Mouse (Mus musculus) liver, embryonic 11.5 days (tissue): ENCODE measurements around the gene Col9a1. TPM values are rescaled to one million over a fixed set of nuclear protein-coding genes. Genes with fewer than 3 reads are reported as not detected.

ENCODE experiments used
- ATAC-seq: fragments of 200-750 bp; cut with Nextera tagmentation; replicated peaks from 2 replicates; pipeline ENCODE4 v1.8.0; 2017; ENCODE audit warnings: moderate number of reproducible peaks, mild to moderate bottlenecking, moderate TSS enrichment, moderate library complexity; ENCODE audit not compliant: low FRiP score
- DNase-seq: peaks from one replicate; pipeline ENCODE4 v3.0.0-alpha.2; 2017; ENCODE audit warnings: low spot score
- H3K27ac ChIP-seq: fragments of 300-500 bp; sonication (generic); 2 replicates; pipeline ENCODE4 v1.5.1; 2014; ENCODE audit warnings: mild to moderate bottlenecking, low read depth, low read length, control low read depth
- H3K27me3 ChIP-seq: fragments of 300-500 bp; sonication (generic); replicated peaks from 2 replicates; pipeline ENCODE4 v1.6.1; 2014; ENCODE audit warnings: low read length, mixed read lengths; ENCODE audit not compliant: control insufficient read depth, insufficient read depth
- H3K36me3 ChIP-seq: fragments of 300-500 bp; sonication (generic); 2 replicates; pipeline ENCODE4 v1.6.1; 2014; ENCODE audit warnings: mild to moderate bottlenecking, low read length, moderate library complexity, mixed read lengths; ENCODE audit not compliant: control insufficient read depth, insufficient read depth
- H3K4me1 ChIP-seq: fragments of 300-500 bp; sonication (generic); replicated peaks from 2 replicates; pipeline ENCODE4 v1.6.1; 2014; ENCODE audit warnings: low read length, mixed read lengths; ENCODE audit not compliant: control insufficient read depth, insufficient read depth
- H3K4me2 ChIP-seq: fragments of 300-500 bp; sonication (generic); 2 replicates; pipeline ENCODE4 v1.6.1; 2014; ENCODE audit warnings: mild to moderate bottlenecking, control low read depth, moderate library complexity
- H3K4me3 ChIP-seq: fragments of 300-500 bp; sonication (generic); 2 replicates; pipeline ENCODE4 v1.5.1; 2014; ENCODE audit warnings: low read depth, low read length, control low read depth
- H3K9ac ChIP-seq: fragments of 300-500 bp; sonication (generic); 2 replicates; pipeline ENCODE4 v1.6.1; 2014; ENCODE audit warnings: low read depth, low read length, control low read depth
- H3K9me3 ChIP-seq: fragments of 300-500 bp; sonication (generic); 2 replicates; pipeline ENCODE4 v1.6.1; 2016; ENCODE audit warnings: low read length, inconsistent platforms, mixed read lengths; ENCODE audit not compliant: control insufficient read depth
- WGBS: fragments of 180-500 bp; shearing (Covaris S2); extraction: QIAGEN DNeasy Blood & Tissue Kit; methylation state at CpG from one replicate; pipeline ENCODE4 v1.1.7; 2014; 5-methylcytosine and 5-hydroxymethylcytosine counted together
- polyA plus RNA-seq: library from polyadenylated mRNA; unstranded; fragments of >200 nt; fragmentation: Nextera tagmentation; extraction: Ambion mirVana; gene quantifications from 2 replicates; pipeline ENCODE4 v1.2.1, GENCODE M21; 2014

The Col9a1 gene
- polyA plus RNA-seq, result 2.8 and 3.2 TPM in 2 replicates

DNA sequence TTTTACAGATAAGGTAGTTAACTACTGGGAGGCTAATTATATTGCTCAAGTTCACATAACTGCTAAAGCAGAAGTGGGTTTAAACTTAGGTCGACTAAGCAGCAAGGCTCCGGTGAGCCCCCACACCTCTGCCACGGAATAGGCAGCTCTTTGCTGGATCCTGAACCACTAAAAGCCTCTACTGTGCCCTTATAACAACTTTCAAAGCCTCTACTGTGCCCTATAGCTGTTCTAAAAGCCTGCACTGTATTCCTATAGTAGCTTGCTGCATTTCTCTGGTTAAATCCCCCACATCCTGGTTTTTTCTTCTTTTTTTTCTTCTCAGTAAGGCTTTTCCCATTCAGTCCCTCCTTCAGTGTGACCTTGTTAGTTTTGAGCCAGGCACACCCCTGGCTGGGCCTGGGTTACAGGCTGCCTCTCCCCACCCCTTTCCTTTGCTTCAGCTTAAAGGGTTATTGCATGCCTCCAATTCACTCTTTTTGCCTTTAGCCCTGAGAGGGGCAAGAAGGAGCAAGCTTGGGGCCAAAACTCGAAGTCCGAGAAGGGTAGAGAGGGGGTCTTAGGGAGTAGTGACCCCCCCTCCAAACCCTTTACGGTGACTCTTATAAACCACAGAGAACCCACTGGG is at the start of gene Col9a1:
Col9a1 (plus strand) TSS at position 387 of the 628 bp plus-strand sequence.
- Histone ChIP-seq H3K9ac (no peak within 1 kb of the TSS), H3K27me3 (no peaks in the 10 kb centered on the region), H3K4me1 (no peaks in the 10 kb centered on the region), H3K4me2 (no peak within 1 kb of the TSS), H3K36me3 (no peaks in the 10 kb centered on the region), H3K4me3 (no peak within 1 kb of the TSS), H3K27ac (no peak within 1 kb of the TSS), H3K9me3 (no peaks in the 10 kb centered on the region)
- ATAC-seq, result no peak
- DNase-seq, result no peak
- WGBS, result 62% methylated on average over 6 of the region's 6 CpGs

DNA sequence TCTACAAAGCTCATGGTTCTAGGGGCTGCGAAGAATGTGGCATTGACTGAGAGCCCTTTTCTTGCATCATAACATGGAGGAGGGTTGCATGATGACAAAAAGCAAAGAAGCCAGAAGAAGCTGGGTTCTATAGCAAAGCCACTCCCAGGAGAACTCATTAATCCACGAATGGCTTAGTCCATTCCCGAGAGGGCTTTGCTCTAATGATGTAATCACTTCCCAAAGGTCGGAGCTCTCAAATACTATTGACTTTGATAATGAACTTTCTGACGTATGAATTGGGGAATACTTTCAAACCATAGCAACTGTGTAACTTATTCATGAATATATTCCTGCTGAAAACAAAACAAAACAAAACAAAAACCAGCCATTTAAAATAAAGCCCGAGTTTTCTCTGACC is 49.5 kb upstream of the Col9a1 start:
- WGBS, result 67% methylated on average over 6 of the region's 6 CpGs
- H3K27me3 ChIP-seq, result no peaks in the 10 kb centered on the region
- ATAC-seq (no peak), DNase-seq (no peak)
- H3K9me3 ChIP-seq, result no peaks in the 10 kb centered on the region
- no peak overlapping the region for H3K27ac ChIP-seq
- H3K4me3 ChIP-seq, result no peak overlapping the region
- no peaks in the 10 kb centered on the region for H3K4me1 ChIP-seq
- H3K9ac ChIP-seq, result no peak overlapping the region
- H3K36me3 ChIP-seq, result no peaks in the 10 kb centered on the region
- H3K4me2 ChIP-seq, result no peak overlapping the region

DNA sequence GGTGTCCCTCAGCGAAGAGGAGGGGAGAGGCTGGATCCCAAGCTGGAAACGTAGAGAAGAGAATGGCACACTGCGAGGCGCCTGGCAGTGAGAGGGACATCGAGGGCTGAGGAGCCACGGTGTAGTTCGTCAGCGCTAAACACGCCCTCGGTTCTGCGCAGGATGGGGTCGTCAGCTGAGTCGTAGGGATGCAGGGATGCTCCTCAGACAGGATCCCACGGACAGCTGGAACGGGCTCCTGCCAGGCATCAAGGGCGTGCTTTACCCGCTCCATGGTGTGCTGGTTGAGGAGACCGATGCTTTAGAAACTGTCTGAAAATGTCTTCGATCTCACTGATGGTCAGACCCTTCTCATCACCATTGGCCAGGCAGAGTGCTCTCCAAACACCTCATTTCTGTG is 43.6 kb upstream of the Col9a1 start:
- no peak overlapping the region for H3K4me3 ChIP-seq
- no peaks in the 10 kb centered on the region for H3K36me3 ChIP-seq
- H3K9ac ChIP-seq, result no peak overlapping the region
- no peaks in the 10 kb centered on the region for H3K9me3 ChIP-seq
- ATAC-seq, result no peak
- no peak for DNase-seq
- H3K27ac ChIP-seq, result no peak overlapping the region
- no peaks in the 10 kb centered on the region for H3K27me3 ChIP-seq
- H3K4me2 ChIP-seq, result no peak overlapping the region
- no peaks in the 10 kb centered on the region for H3K4me1 ChIP-seq
- WGBS, result 40% methylated on average over 19 of the region's 19 CpGs

DNA sequence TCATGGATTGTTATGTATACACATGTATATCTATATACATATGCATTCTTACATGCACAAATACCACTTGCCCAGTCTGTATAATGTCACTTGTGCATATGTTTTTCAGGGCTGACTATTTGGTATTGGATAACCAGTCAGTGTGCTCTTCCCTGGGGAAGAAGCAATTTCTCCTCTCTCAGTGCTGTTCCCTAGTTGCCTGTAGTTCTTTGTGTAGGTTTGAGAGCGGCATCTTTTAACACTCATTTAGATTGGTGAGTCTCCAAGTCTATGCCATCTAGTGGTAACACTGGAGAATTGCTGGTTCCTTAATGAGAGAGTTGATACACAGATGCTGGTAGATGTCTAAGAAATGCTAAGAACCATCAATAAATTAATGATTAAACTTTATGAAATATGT is 42.6 kb upstream of the Col9a1 start:
- H3K36me3 ChIP-seq, result no peaks in the 10 kb centered on the region
- DNase-seq (no peak), ATAC-seq (no peak)
- H3K27me3 ChIP-seq, result no peaks in the 10 kb centered on the region
- no peak overlapping the region for H3K4me2 ChIP-seq
- no peak overlapping the region for H3K4me3 ChIP-seq
- no peak overlapping the region for H3K27ac ChIP-seq
- H3K9me3 ChIP-seq, result no peaks in the 10 kb centered on the region
- H3K9ac ChIP-seq, result no peak overlapping the region
- 11% methylated on average over 1 of the region's 1 CpGs for WGBS
- no peaks in the 10 kb centered on the region for H3K4me1 ChIP-seq

DNA sequence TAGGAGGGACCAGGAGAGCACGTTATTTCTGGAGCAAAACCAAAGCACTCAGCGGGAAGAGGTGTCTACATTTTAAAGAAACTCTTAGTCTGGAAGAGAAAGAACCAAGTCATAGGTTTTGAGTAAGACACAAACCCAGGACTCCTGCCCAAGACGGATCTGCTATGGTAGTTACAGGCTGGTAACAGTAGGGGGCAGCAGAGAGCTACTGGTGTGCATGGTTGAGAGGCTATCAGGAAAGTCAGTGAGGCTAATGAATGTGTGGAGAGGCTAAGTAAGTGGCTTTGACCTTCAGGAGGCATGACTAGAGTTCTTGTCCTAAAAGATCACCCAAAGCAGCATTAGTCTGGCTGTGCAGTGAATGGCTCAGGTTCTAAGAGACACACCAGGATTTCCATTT is 40.3 kb upstream of the Col9a1 start:
- ATAC-seq (no peak), DNase-seq (peak; percentile 38)
- Histone ChIP-seq H3K4me1 (no peaks in the 10 kb centered on the region), H3K9ac (no peak overlapping the region), H3K9me3 (no peaks in the 10 kb centered on the region), H3K4me3 (no peak overlapping the region), H3K36me3 (no peaks in the 10 kb centered on the region), H3K27me3 (no peaks in the 10 kb centered on the region), H3K4me2 (no peak overlapping the region), H3K27ac (no peak overlapping the region)
- WGBS, result 9% methylated on average over 3 of the region's 3 CpGs

DNA sequence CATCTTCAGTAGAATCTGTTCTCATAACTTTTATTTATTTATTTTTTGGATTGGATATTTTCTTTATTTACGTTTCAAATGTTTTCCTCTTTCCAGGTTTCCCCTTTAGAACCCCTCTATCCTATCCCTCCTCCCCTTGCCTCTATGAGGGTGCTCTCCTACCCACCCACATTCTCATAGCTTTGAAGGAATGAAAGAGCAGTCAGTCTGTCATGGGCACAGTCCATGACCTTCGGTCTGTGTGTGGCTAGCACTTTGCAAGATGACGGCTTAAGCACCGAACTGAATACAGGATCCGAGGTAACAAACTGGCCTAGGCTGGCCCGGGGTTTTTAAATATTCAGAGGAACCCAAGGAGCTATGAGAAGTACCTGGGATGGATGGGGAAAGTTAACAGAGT is 36.9 kb upstream of the Col9a1 start:
- H3K9ac ChIP-seq, result no peak overlapping the region
- 78% methylated on average over 6 of the region's 6 CpGs for WGBS
- no peaks in the 10 kb centered on the region for H3K9me3 ChIP-seq
- no peaks in the 10 kb centered on the region for H3K27me3 ChIP-seq
- DNase-seq, result no peak
- ATAC-seq, result no peak
- H3K27ac ChIP-seq, result no peak overlapping the region
- H3K4me3 ChIP-seq, result no peak overlapping the region
- H3K4me1 ChIP-seq, result no peaks in the 10 kb centered on the region
- H3K4me2 ChIP-seq, result no peak overlapping the region
- no peaks in the 10 kb centered on the region for H3K36me3 ChIP-seq

DNA sequence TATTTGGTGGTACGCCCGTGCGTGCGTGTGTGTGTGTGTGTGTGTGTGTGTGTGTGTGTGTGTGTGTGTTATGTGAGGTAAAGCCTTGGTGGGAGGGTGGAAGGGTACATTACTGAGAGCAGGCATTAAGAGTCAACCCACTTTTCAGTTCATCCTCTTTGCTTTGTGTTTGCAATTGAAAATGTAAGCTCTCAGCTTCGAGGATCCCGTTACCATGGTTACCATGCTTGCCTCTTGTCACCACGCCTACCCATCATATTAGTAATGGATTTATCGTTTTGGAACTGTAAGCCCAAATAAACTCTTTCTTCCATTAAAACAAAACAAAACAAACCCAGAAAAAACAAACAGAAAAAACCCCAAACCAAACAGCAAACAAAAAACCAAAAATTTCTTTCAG is 33.9 kb upstream of the Col9a1 start:
- DNase-seq (no peak), ATAC-seq (no peak)
- Histone ChIP-seq H3K9ac (no peak overlapping the region), H3K36me3 (no peaks in the 10 kb centered on the region), H3K4me2 (no peak overlapping the region), H3K4me1 (no peaks in the 10 kb centered on the region), H3K4me3 (no peak overlapping the region), H3K9me3 (no peaks in the 10 kb centered on the region), H3K27ac (no peak overlapping the region), H3K27me3 (no peaks in the 10 kb centered on the region)
- 86% methylated on average over 8 of the region's 8 CpGs for WGBS

DNA sequence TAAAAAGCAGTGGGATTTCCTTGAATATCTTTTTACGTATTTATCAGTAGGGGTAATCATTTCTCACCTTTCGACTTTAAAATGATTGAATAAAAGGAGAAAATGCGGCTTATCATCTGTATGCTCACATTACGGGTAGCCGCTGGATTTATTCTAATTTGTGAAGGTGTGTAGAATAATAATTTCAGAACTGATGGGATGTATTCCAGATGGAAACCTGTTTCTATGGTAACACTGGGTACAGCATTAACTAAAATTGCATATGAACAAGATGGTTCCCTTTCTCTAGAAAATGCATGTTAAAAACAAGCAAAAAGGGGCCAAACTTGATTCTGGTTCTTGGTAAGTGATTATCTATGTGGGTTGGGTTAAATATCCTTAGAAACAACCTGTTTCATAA is 19.7 kb upstream of the Col9a1 start:
- H3K27ac ChIP-seq, result no peak overlapping the region
- no peak overlapping the region for H3K9ac ChIP-seq
- H3K4me1 ChIP-seq, result no peaks in the 10 kb centered on the region
- WGBS, result 87% methylated on average over 5 of the region's 5 CpGs
- no peaks in the 10 kb centered on the region for H3K9me3 ChIP-seq
- H3K36me3 ChIP-seq, result no peaks in the 10 kb centered on the region
- H3K4me3 ChIP-seq, result no peak overlapping the region
- no peak for ATAC-seq
- DNase-seq, result no peak
- H3K27me3 ChIP-seq, result no peaks in the 10 kb centered on the region
- no peak overlapping the region for H3K4me2 ChIP-seq

DNA sequence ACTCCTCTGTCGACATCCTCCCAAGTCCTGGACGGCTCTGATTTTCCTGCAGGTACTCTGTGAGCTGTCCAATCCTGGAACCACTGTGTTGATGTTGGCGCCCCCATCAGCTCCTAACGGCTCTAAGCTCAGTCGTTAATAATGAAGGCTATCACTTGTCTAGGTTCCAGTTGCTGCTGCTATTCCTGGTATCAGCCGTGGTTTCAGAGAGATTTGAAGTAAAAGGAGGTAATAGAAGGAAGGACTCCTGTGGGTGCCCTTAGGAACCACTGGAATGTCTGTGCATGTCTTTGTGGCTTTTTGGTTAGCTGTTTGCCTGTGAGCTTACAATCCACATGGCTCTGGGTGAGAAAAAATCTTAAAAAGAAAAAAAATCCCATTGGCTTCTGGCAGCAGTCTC is 8.0 kb upstream of the Col9a1 start:
- 49% methylated on average over 6 of the region's 6 CpGs for WGBS
- no peak overlapping the region for H3K4me2 ChIP-seq
- no peak for ATAC-seq
- H3K9ac ChIP-seq, result no peak overlapping the region
- H3K4me1 ChIP-seq, result no peaks in the 10 kb centered on the region
- H3K27me3 ChIP-seq, result no peaks in the 10 kb centered on the region
- no peak overlapping the region for H3K4me3 ChIP-seq
- no peaks in the 10 kb centered on the region for H3K9me3 ChIP-seq
- H3K27ac ChIP-seq, result no peak overlapping the region
- no peaks in the 10 kb centered on the region for H3K36me3 ChIP-seq
- no peak for DNase-seq
